Mouse (Mus musculus) left cerebral cortex, postnatal 10 days (tissue): ENCODE results near the gene Vasp. TPM values are rescaled to one million over a fixed set of nuclear protein-coding genes. Genes with fewer than 3 reads are reported as not detected.

Source experiments
- DNase-seq, 2 experiments: peaks; one replicate each; pipeline ENCODE4 v3.0.0; 2021 to 2022; ENCODE audit warnings: low spot score in 2 of 2, mixed read lengths in 1 of 2; ENCODE audit errors: extremely low spot score in 1 of 2
- intact Hi-C: fragments of 180-260 bp; cut with DNase I; formaldehyde crosslinking; loops from one replicate; pipeline ENCODE4 v1.15.1; 2025
- total RNA-seq, 2 experiments: library from RNA; stranded (reverse); gene quantifications; 2 replicates each; pipeline ENCODE4 v1.2.3; 2021

Gene Vasp
- total RNA-seq, result 10 to 100 TPM; 23.1 to 23.5 TPM

GRCm38 (mm10) chr7:19271238-19272172 is at the start of gene Vasp:
TSS of gene Vasp (minus strand) at chr7:19271817.
- intact Hi-C loops, result no loop called here

GRCm38 (mm10) chr7:19320637-19321036 is 49.0 kb upstream of the Vasp start:
- no peak for DNase-seq
- intact Hi-C loops, result no loop called here

More at GRCm38 (mm10) chr7:19271238-19272172, at the start of gene Vasp:
- DNase-seq, result peak; percentile 72 to 87

- peak; percentile 95 to 98 for DNase-seq
- intact Hi-C loops, result no loop called here
Observed at GRCm38 (mm10) chr7:19319906-19320305, 48.3 kb upstream of the Vasp start.

DNA sequence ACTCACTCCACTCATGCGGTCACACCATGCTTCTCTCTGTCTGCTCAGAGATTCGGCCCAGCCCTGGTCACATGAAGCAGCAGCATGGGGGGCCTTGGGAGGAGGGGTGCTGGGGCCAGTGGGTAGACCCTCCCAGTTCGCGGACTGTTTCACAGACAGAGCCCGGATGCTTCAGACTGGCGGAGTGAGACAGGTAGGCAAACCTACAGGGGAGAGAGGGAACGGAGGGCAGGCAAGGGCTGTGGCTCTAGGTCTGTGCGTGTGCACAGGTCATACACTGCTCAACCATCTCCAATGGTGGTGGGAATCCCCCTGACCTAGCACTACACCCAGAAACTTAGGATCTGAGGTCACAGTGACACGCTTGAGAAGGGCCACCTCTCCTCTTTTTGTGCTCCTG is 47.8 kb upstream of the Vasp start:
- intact Hi-C loops, result no loop called here
- no peak for DNase-seq

DNA sequence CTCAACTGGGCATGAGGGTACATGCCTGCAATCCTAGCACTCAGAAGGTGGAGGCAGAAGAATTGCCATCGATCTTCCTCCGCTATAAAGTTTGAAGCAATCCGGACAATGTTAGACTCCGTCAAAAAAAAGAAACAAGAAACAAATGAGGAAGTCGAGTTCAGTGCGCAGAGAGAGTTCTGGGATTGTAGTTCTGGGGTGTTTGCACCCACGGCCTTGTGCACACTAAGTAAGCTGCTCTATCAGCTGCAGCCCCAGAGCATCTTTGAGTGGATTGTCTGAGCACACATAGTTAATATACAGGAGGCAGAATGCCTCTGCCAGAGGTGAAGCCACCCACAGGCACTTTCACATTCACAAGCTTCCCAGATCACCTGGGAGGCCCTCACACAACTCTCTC is 47.1 kb upstream of the Vasp start:
- DNase-seq, result no peak
- intact Hi-C loops, result no loop called here

GRCm38 (mm10) chr7:19318201-19318600 is 46.6 kb upstream of the Vasp start:
- intact Hi-C loops, result no loop called here

GRCm38 (mm10) chr7:19316451-19317161 is 45.0 kb upstream of the Vasp start:
- DNase-seq, result no peak
- intact Hi-C loops, result no loop called here

More at GRCm38 (mm10) chr7:19318201-19318600, 46.6 kb upstream of the Vasp start:
- DNase-seq, result no peak

- intact Hi-C loops, result no loop called here
- DNase-seq, result no peak
Observed at GRCm38 (mm10) chr7:19314033-19314432, 42.4 kb upstream of the Vasp start.

GRCm38 (mm10) chr7:19311991-19312390 is 40.4 kb upstream of the Vasp start:
- no peak for DNase-seq
- intact Hi-C loops, result no loop called here

GRCm38 (mm10) chr7:19309884-19310641 is 38.4 kb upstream of the Vasp start, which contains the start of gene Fosb:
TSS of gene Fosb (minus strand) at chr7:19310051.
- intact Hi-C loops, result no loop called here
- DNase-seq, result peak; percentile 93 to 97

- DNase-seq, result no peak
- intact Hi-C loops, result no loop called here
Observed at GRCm38 (mm10) chr7:19309278-19309883, 37.8 kb upstream of the Vasp start.

- intact Hi-C loops, result no loop called here
- DNase-seq, result peak; percentile 95 to 98
Observed at GRCm38 (mm10) chr7:19308454-19309277, 37.0 kb upstream of the Vasp start.

- DNase-seq, result peak; percentile 70 to 89
- intact Hi-C loops, result no loop called here
Observed at GRCm38 (mm10) chr7:19307739-19308453, 36.3 kb upstream of the Vasp start.

GRCm38 (mm10) chr7:19306819-19307738 is 35.5 kb upstream of the Vasp start:
- intact Hi-C loops, result no loop called here
- DNase-seq, result no peak

- intact Hi-C loops, result loop anchor here (2.0 kb wide), 1 partner anchor 21 kb away; no protein-coding TSS in a partner anchor
- no peak for DNase-seq
Observed at GRCm38 (mm10) chr7:19305796-19306765, 34.5 kb upstream of the Vasp start.
